Mouse (Mus musculus) frontal cortex, postnatal 25 days (tissue): Measurements from ENCODE around the gene Shpk.
A peak's percentile ranks its signal among the peaks of the same experiment; 100 is the strongest.

Experiments
- DNase-seq, 2 experiments: peaks; one replicate each; pipeline ENCODE4 v3.0.0; 2022; ENCODE audit warnings: low spot score in 2 of 2

Gene Shpk

GRCm38 (mm10) chr11:73199230-73199712, at the start of gene Shpk:
Shpk (plus strand) TSS chr11:73199460.
- peak; percentile 89 to 95 for DNase-seq

- no peak for DNase-seq
Observed at GRCm38 (mm10) chr11:73155071-73155470, 44.2 kb upstream of the Shpk start.

GRCm38 (mm10) chr11:73159957-73160810, 39.1 kb upstream of the Shpk start, which contains the start of gene P2rx5:
P2rx5 (plus strand) TSS chr11:73160421.
- DNase-seq = no peak

- DNase-seq = no peak
Observed at GRCm38 (mm10) chr11:73160811-73161200, 38.5 kb upstream of the Shpk start.

- DNase-seq = no peak
Observed at GRCm38 (mm10) chr11:73161616-73162015, 37.6 kb upstream of the Shpk start.

- no peak for DNase-seq
Observed at GRCm38 (mm10) chr11:73162284-73162683, 37.0 kb upstream of the Shpk start.

- DNase-seq = no peak
Observed at GRCm38 (mm10) chr11:73168071-73168470, 31.2 kb upstream of the Shpk start.

- DNase-seq = no peak
Observed at GRCm38 (mm10) chr11:73168576-73168975, 30.7 kb upstream of the Shpk start.

GRCm38 (mm10) chr11:73169231-73169630, 30.0 kb upstream of the Shpk start:
- peak; percentile 44 to 61 for DNase-seq

GRCm38 (mm10) chr11:73172186-73172585, 27.1 kb upstream of the Shpk start:
- DNase-seq = no peak

- DNase-seq = no peak
Observed at GRCm38 (mm10) chr11:73175612-73176011, 23.6 kb upstream of the Shpk start.

GRCm38 (mm10) chr11:73176186-73176585, 23.1 kb upstream of the Shpk start:
- no peak for DNase-seq

GRCm38 (mm10) chr11:73176608-73177508, 22.4 kb upstream of the Shpk start, which contains the start of the genes Emc6 and Tax1bp3:
Emc6 (minus strand) TSS chr11:73177037.
Tax1bp3 (plus strand) TSS chr11:73177083.
- DNase-seq = peak; percentile 82 to 86

GRCm38 (mm10) chr11:73177509-73177875, 21.8 kb upstream of the Shpk start:
- DNase-seq = no peak

- no peak for DNase-seq
Observed at GRCm38 (mm10) chr11:73177895-73178294, 21.4 kb upstream of the Shpk start.

- no peak for DNase-seq
Observed at GRCm38 (mm10) chr11:73185872-73186615, 13.2 kb upstream of the Shpk start.

GRCm38 (mm10) chr11:73187231-73187630, 12.0 kb upstream of the Shpk start:
- no peak for DNase-seq

- no peak for DNase-seq
Observed at GRCm38 (mm10) chr11:73193047-73193446, 6.2 kb upstream of the Shpk start.

- DNase-seq = no peak
Observed at GRCm38 (mm10) chr11:73194444-73194843, 4.8 kb upstream of the Shpk start.

GRCm38 (mm10) chr11:73198190-73198589, 1.1 kb upstream of the Shpk start:
- no peak for DNase-seq

- DNase-seq = peak in 1 of 2 experiments; percentile 80
Observed at GRCm38 (mm10) chr11:73198603-73199229, 544 bp upstream of the Shpk start, which contains the start of gene Ctns. Ctns (minus strand) TSS chr11:73199042.
